Mouse (Mus musculus) liver, adult 2 months (tissue): ENCODE measurements at regions not wholly inside any gene's neighbourhood (a gene's known extent, or its start where the extent isn't known, plus 50 kb on each side); places are given as distances from the start of the nearest gene placed in this dataset.

Experiments
- CTCF ChIP-seq: fragments of 200-500 bp; IDR thresholded peaks from 2 replicates; pipeline ENCODE4 v1.5.1; 2011; ENCODE audit warnings: low read depth, low read length, control low read depth
- POLR2A ChIP-seq: fragments of 200-500 bp; IDR thresholded peaks from 2 replicates; pipeline ENCODE4 v1.6.1; 2011; ENCODE audit warnings: low read length, control low read depth; ENCODE audit not compliant: insufficient read depth; ENCODE audit errors: extremely low read depth

DNA sequence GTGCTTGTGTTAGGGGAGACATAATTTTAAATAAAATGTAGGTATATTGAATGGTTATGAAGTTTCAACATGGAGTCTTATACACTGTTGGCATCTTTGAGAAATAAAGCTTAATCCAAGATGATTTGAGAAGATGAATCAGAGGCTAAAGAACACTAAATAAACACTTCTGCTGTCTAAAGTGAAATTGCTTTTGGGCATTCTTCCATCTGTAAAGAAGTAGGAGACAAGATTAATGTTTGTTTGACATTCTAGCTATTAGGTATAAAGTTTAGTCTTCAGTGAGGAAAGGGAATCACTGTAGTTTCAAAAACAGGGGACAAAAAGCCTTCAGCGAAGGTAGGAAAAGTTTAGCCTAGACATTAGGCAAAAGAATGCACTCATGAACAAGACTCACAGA, 136.5 kb downstream of the Npr3 start:
- TF ChIP-seq CTCF: no peak
- no peak for TF ChIP-seq POLR2A
